Mouse (Mus musculus) CD4-positive naive resting alpha-beta T cell, adult 76 days (primary cell): ENCODE data around the gene Cep70. TPM values are rescaled to one million over a fixed set of nuclear protein-coding genes. Genes with fewer than 3 reads are reported as not detected.

Source experiments
- total RNA-seq: library from RNA; stranded (reverse); gene quantifications from one replicate; pipeline ENCODE4 v1.2.4, GENCODE M21; 2023

Gene Cep70
- total RNA-seq: 9.5 TPM

GRCm38 (mm10) chr9:99243190-99243894 is at the start of gene Cep70:
Gene Cep70 (plus strand): TSS chr9:99243367.

GRCm38 (mm10) chr9:99237139-99237538 is 6.0 kb upstream of the Cep70 start, which contains the start of gene Faiml:
Gene Faiml (minus strand): TSS chr9:99237239.

Other genes with a start within 250 kb of the Cep70 start
- gene Gm1123, start 207.7 kb upstream of the Cep70 start, total RNA-seq: not detected
- gene Pik3cb, start 102.7 kb upstream of the Cep70 start, total RNA-seq: 12.3 TPM
- gene Faiml, start 6.1 kb upstream of the Cep70 start, total RNA-seq: not detected
- gene Esyt3, start 115.2 kb downstream of the Cep70 start, total RNA-seq: not detected
- gene Mras, start 194.0 kb downstream of the Cep70 start, total RNA-seq: not detected
- not detected for gene Nme9, start 208.1 kb downstream of the Cep70 start, total RNA-seq